Mouse (Mus musculus): ENCODE measurements at regions not wholly inside any gene's neighbourhood (a gene's known extent, or its start where the extent isn't known, plus 50 kb on each side); places are given as distances from the start of the nearest gene placed in this dataset.

GRCm38 (mm10) chr7:50993707-50994106 is 394.7 kb downstream of the 4933405O20Rik start:
- DNase-seq = no peak

- DNase-seq = no peak
These were observed 443.1 kb downstream of the 4933405O20Rik start for GRCm38 (mm10) chr7:51041899-51042667.

GRCm38 (mm10) chr7:51051496-51051895 is 452.5 kb downstream of the 4933405O20Rik start:
- DNase-seq = no peak

- no peak for DNase-seq
These were observed 442.5 kb upstream of the Ano5 start for GRCm38 (mm10) chr7:51068376-51068775.

GRCm38 (mm10) chr7:51093774-51094173 is 417.1 kb upstream of the Ano5 start:
- no peak for DNase-seq

- no peak for DNase-seq
These were observed 409.7 kb upstream of the Ano5 start for GRCm38 (mm10) chr7:51101166-51101565.

- DNase-seq = no peak
These were observed 370.0 kb upstream of the Ano5 start for GRCm38 (mm10) chr7:51140796-51141195.

- no peak for DNase-seq
These were observed 335.6 kb upstream of the Ano5 start for GRCm38 (mm10) chr7:51175211-51175610.

GRCm38 (mm10) chr7:51215487-51216232 is 295.2 kb upstream of the Ano5 start:
- no peak for DNase-seq

GRCm38 (mm10) chr7:51216233-51216605 is 294.6 kb upstream of the Ano5 start:
- no peak for DNase-seq

GRCm38 (mm10) chr7:51221351-51221750 is 289.5 kb upstream of the Ano5 start:
- peak; percentile 39 for DNase-seq

- peak; percentile 77 for DNase-seq
These were observed 289.0 kb upstream of the Ano5 start for GRCm38 (mm10) chr7:51221806-51222205.

- no peak for DNase-seq
These were observed 283.7 kb upstream of the Ano5 start for GRCm38 (mm10) chr7:51227136-51227535.

GRCm38 (mm10) chr7:51234616-51235015 is 276.2 kb upstream of the Ano5 start:
- no peak for DNase-seq

GRCm38 (mm10) chr7:51247695-51248094 is 263.1 kb upstream of the Ano5 start:
- DNase-seq = no peak

GRCm38 (mm10) chr7:51254461-51254860 is 256.4 kb upstream of the Ano5 start:
- DNase-seq = no peak

GRCm38 (mm10) chr7:51259160-51259831 is 251.5 kb upstream of the Ano5 start:
- no peak for DNase-seq

GRCm38 (mm10) chr7:51264166-51264565 is 246.7 kb upstream of the Ano5 start:
- no peak for DNase-seq

GRCm38 (mm10) chr7:51265896-51266295 is 244.9 kb upstream of the Ano5 start:
- no peak for DNase-seq

GRCm38 (mm10) chr7:51266879-51267278 is 243.9 kb upstream of the Ano5 start:
- DNase-seq = no peak

GRCm38 (mm10) chr7:51268743-51269142 is 242.1 kb upstream of the Ano5 start:
- no peak for DNase-seq

GRCm38 (mm10) chr7:51270531-51271090 is 240.2 kb upstream of the Ano5 start:
- DNase-seq = peak; percentile 46

- no peak for DNase-seq
These were observed 229.4 kb upstream of the Ano5 start for GRCm38 (mm10) chr7:51281470-51281869.

Measured in cerebellum, adult 11 months (tissue).